Mouse (Mus musculus) testis, adult 2 months (tissue): ENCODE measurements around the gene Polrmt. TPM values are rescaled to one million over a fixed set of nuclear protein-coding genes. Genes with fewer than 3 reads are reported as not detected.
"Not testable (repeated sequence)": the region's sequence is repeated elsewhere in the genome, so short reads cannot be mapped to it uniquely, and the experiment has no call there.

Source experiments
- H3K27ac ChIP-seq: fragments of 200-500 bp; 2 replicates; pipeline ENCODE4 v1.5.1; 2012; ENCODE audit warnings: low read depth, low read length; ENCODE audit not compliant: control insufficient read depth, insufficient read depth
- H3K27me3 ChIP-seq: fragments of 200-500 bp; 2 replicates; pipeline ENCODE4 v1.6.1; 2012; ENCODE audit warnings: mild to moderate bottlenecking, low read length, moderate library complexity; ENCODE audit not compliant: control insufficient read depth, insufficient read depth
- H3K36me3 ChIP-seq: fragments of 200-500 bp; 2 replicates; pipeline ENCODE4 v1.6.1; 2012; ENCODE audit warnings: mild to moderate bottlenecking, low read length; ENCODE audit not compliant: control insufficient read depth, insufficient read depth
- H3K4me1 ChIP-seq: fragments of 200-500 bp; 2 replicates; pipeline ENCODE4 v1.6.1; 2012; ENCODE audit warnings: low read length; ENCODE audit not compliant: control insufficient read depth, insufficient read depth
- H3K4me3 ChIP-seq: fragments of 200-500 bp; 2 replicates; pipeline ENCODE4 v1.5.1; 2012; ENCODE audit warnings: low read depth, mild to moderate bottlenecking, low read length, moderate library complexity, mixed read lengths; ENCODE audit not compliant: control insufficient read depth
- CTCF ChIP-seq: fragments of 200-500 bp; IDR thresholded peaks from 2 replicates; pipeline ENCODE4 v1.5.1; 2012; ENCODE audit warnings: low read depth, mild to moderate bottlenecking, inconsistent platforms, low read length, moderate library complexity; ENCODE audit not compliant: control insufficient read depth, insufficient read depth, insufficient replicate concordance
- POLR2A ChIP-seq: fragments of 200-500 bp; IDR thresholded peaks from 2 replicates; pipeline ENCODE4 v1.6.1; 2012; ENCODE audit warnings: low read depth, mild to moderate bottlenecking, inconsistent platforms, low read length, moderate library complexity; ENCODE audit not compliant: control insufficient read depth
- polyA plus RNA-seq: library from polyadenylated mRNA; depleted of rRNA; stranded (reverse); fragments of >200 nt; gene quantifications from 2 replicates; pipeline ENCODE4 v1.2.3, GENCODE M21; 2012

The Polrmt gene
- polyA plus RNA-seq, 1 experiment = 30.6 TPM

DNA sequence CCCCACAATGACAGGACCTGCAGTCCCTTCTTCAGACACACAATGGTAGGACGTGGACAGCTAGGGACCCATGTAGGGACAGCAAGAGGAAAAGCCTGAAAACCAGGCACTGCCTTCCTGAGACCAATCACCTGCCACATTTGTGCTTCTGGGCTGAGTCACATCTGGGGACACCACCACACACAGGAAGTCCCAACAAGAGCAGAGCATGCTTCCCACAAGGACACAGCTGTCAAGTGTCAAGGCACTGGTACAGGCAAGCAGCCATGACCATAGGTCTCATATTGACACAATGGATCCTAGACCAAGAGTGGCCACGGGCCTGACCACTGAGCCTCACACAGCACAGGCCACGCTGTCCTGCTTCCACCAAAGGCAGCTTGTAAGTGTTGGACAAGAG lies 16.5 kb upstream of the Polrmt start:
- no peak overlapping the region for H3K4me3 ChIP-seq
- TF ChIP-seq POLR2A = no peak
- TF ChIP-seq CTCF = no peak
- H3K27ac ChIP-seq = no peak overlapping the region
- no peaks in the 10 kb centered on the region; the same call in none of the 2 replicates for H3K36me3 ChIP-seq
- H3K27me3 ChIP-seq = no peaks in the 10 kb centered on the region
- H3K4me1 ChIP-seq = peaks cover 12% of the 10 kb centered on the region

DNA sequence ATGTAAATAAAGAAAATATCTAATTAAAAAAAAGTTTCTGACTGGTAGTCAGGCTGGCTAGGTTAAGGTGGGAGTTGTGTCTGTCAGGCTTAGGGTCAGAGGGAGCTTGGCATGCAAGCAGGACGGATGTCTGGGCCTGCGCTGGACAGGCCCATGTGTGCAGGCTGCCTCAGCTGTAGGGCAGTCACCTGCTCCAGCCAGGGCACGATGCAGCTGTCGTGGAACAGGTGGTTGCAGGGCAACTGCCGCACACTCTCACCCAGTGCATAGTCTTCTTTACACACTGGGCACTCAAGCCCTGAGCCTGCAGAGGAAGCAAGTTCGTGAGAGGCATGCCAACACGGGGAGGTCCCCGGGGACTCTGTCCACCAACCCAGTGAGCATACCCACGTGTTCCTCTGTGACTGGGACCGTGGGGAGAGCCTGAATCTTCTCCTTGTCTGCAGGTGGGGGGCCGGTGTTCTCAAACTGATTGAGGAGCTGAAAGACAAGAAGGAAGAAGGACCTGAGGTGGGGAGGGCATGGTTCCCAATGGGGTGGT lies 14.3 kb upstream of the Polrmt start:
- Histone ChIP-seq H3K36me3 (no peaks in the 10 kb centered on the region; the same call in none of the 2 replicates), H3K27me3 (no peaks in the 10 kb centered on the region), H3K27ac (no peak overlapping the region), H3K4me3 (no peak overlapping the region), H3K4me1 (peaks cover 10% of the 10 kb centered on the region)
- no peak for TF ChIP-seq POLR2A

DNA sequence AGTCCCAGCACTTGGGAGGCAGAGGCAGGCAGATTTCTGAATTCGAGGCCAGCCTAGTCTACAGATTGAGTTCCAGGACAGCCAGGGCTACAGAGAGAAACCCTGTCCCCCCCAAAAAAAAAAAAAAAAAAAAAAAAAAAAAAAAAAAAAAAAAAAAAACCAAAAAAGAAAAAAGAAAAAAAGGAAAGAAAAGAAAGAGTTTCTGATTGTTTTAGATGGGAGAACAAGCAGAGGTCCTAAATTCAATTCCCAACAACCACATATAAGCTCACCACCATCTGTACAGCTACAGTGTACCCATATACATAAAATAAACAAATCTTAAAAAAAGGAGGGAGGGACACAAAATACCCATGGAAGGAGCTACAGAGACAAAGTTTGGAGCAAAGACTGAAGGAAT lies 13.3 kb upstream of the Polrmt start:
- not testable (repeated sequence) for H3K27ac ChIP-seq, H3K27me3 ChIP-seq, H3K36me3 ChIP-seq, H3K4me3 ChIP-seq
- peaks cover 15% of the 10 kb centered on the region for H3K4me1 ChIP-seq

DNA sequence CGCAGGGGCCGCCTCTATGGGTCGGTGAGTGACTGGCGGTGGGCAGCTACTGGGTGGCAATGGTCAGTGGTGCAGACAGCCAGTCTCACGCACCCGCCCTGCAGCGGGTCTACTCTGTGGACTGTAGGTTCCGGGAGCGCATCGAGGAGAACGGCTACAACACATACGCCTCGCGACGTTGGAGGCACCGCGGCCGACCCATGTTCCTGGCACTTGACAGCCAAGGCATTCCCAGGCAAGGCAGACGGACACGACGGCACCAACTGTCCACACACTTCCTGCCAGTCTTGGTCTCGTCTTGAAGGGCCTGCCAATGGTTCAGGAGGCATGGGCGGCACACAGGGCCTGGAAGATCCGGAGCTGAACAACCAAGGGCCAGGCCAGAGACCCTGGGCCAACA lies 10.3 kb upstream of the Polrmt start:
- Histone ChIP-seq H3K4me1 (peaks cover 10% of the 10 kb centered on the region), H3K27me3 (no peaks in the 10 kb centered on the region), H3K4me3 (no peak overlapping the region), H3K27ac (no peak overlapping the region), H3K36me3 (no peaks in the 10 kb centered on the region; the same call in 1 of the 2 replicates)
- no peak for TF ChIP-seq POLR2A
- no peak for TF ChIP-seq CTCF

DNA sequence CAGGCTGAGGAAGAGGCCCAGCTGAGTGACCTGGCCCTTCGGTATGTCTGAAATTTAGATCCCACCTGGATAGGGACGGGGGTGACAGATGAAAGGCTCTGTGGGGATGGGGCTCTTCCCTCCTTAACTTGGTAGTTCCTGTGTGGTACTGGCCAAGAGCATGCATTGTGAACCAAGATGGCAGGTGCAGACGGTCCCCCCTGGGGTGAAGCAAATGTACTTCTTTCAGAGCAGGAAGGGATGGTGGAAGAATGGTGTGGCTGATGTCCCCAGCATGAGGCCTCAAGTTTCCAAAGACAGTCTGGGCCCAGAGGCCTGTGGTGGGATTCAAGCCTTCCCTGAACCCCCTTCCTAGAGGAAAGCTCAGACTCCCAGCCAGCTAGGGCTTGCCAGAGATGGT lies 9.5 kb upstream of the Polrmt start:
- H3K4me1 ChIP-seq = peaks cover 10% of the 10 kb centered on the region
- no peaks in the 10 kb centered on the region for H3K27me3 ChIP-seq
- H3K36me3 ChIP-seq = no peaks in the 10 kb centered on the region; the same call in 1 of the 2 replicates
- no peak overlapping the region for H3K27ac ChIP-seq
- no peak overlapping the region for H3K4me3 ChIP-seq
- TF ChIP-seq CTCF (no peak), POLR2A (no peak)

DNA sequence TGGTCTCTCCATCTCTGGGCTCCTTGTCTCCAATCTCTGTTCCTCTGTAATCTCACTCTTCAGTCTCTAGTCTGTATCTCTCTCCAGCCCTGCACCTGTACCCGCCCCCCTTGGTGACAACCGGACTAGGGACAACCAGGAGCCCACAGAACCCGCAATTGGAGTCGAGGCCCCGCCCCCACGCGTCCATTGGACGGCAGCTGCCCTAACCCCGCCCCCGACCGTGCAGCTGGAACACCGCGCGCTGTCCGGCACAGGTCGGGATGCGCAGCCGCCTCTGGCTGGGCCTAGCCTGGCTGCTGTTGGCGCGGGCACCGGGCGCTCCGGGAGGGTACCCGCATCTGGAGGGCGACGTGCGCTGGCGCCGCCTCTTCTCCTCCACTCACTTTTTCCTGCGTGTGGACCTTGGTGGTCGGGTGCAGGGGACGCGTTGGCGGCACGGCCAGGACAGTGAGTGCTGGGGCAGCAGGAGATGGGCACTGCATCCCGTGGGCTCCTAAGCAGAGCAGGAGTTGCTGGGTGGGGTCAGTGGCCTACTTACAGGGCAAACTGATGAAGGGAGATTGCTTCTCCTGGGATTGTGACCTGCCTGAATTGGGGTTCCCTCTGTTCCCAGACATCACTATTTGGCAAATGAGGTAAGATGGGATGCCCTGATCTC lies 8.6 kb upstream of the Polrmt start, which contains the start of gene Fgf22:
Gene Fgf22, plus strand, starts transcription at position 221 of the 661 bp plus-strand sequence.
- no peak within 1 kb of the TSS for H3K27ac ChIP-seq
- no peaks in the 10 kb centered on the region; the same call in 1 of the 2 replicates for H3K36me3 ChIP-seq
- TF ChIP-seq CTCF (no peak), POLR2A (no peak)
- no peaks in the 10 kb centered on the region for H3K27me3 ChIP-seq
- peaks cover 10% of the 10 kb centered on the region for H3K4me1 ChIP-seq
- H3K4me3 ChIP-seq = peak within 1 kb of the TSS; percentile 75

DNA sequence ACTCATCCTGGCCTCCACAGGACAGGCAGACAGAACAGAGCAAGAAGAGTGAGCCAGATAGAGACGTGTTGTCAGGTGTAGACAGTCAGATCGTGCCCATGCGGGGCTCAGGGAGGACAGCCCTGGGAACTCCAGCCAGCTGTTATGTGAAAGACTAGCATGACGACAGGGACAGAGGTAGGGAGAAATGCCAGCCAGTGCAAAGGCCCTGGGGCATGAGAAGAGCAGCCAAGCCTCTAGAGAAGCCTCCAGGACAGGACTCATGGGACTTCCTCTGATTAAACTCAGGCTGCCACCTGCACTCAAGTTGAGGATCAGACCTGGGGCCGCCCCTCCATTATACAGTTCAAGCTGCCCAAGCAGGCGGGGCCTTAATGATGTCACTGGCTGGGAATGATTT lies 2.1 kb upstream of the Polrmt start:
- TF ChIP-seq CTCF (no peak), POLR2A (no peak)
- Histone ChIP-seq H3K4me1 (peaks cover 4% of the 10 kb centered on the region), H3K27me3 (no peaks in the 10 kb centered on the region), H3K27ac (no peak overlapping the region), H3K36me3 (no peaks in the 10 kb centered on the region), H3K4me3 (no peak overlapping the region)
